Mouse (Mus musculus) kidney, adult 10 weeks (tissue): ENCODE results near the gene St6galnac6. TPM values are rescaled to one million over a fixed set of nuclear protein-coding genes. Genes with fewer than 3 reads are reported as not detected.

Source experiments
- polyA plus RNA-seq: library from polyadenylated mRNA; stranded (reverse); fragments of 350-450 nt; fragmentation: Illumina TruSeq; extraction: RNeasy Lipid Tissue Mini Kit (QIAGEN cat#74804); gene quantifications from one replicate; pipeline ENCODE4 v1.2.3, GENCODE M21; 2014; ENCODE audit warnings: low read depth, low replicate concordance

Gene St6galnac6
- polyA plus RNA-seq = 1.4 TPM

DNA sequence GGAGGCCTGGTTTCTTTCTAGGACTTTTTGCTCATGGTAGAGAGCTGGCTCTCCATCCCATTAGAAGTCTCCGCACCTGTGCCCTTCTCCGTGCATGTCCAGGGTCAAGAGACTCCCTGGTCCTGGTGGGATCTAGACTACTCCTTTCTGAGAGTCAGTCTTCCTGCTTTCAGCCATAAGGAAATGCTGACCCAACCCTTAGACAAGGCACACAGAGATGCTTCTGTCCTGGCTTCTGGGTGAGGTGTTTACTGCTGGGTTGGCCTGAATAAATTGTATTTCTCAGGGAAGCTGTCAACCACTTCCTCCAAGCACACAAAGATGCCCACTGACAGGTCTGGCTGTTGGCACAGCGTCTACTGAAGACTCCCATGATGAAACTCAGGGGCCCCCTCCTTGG, at the start of gene St6galnac6:
TSS of gene St6galnac6 (plus strand) at position 301 of the 400 bp plus-strand sequence.

DNA sequence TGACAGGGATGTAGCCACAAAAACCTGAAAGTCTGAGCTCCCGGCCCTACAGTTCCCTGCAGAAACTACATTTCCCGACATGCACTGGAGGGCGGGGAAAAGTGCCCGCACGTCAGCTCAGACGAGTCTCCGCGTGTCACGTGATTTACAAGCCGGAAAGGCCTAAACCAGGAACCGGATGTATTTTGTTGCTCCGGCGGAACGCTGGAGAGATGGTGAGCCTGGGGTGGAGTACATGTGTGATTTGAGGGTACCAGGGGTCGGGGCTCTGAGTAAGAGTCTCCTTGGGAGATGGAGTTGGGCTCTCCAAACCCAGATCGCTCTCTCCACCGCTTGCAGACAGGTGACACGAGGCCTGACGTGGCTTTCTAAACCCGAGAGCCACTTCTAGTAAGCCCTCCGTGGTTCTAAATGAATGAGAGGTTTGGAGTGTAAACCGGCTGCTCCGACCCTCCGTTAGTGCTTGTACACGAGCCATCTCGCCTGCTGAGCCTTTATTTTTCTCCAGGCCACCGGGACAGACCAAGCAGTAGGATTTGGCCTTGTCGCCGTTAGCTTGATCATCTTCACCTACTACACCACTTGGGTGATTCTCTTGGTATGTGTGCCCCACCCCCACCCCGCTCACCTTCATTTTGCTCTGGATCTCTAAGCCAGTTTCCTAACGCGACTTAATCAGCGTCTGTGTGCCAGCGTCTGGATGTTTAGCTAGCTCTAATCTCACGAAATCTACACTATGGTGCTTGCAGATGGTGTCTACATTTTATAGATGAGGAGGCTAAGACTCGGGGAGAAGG, 28.6 kb upstream of the St6galnac6 start, which contains the start of gene Dpm2:
TSS of gene Dpm2 (plus strand) at position 161 of the 797 bp plus-strand sequence.

DNA sequence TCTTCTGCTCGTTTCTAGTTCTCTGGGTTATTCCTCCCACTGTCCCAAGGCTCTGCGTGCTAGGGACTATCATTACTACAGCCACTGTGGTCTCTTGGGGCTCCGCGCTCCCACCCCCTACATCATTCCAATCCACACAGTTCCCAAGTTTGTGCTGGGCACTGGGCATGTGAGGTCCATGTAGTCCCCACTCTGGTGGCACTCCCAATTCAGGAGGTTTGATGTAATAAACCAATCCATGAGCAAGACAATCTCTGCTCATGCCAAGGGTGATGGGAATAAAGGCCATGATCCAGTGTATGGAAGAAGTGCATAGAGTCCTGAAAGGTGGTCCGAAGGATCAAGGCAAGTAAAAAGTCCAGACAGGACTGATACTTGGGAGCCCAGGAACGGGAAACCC, 25.0 kb upstream of the St6galnac6 start, which contains the start of gene Pip5kl1:
TSS of gene Pip5kl1 (plus strand) at position 301 of the 400 bp plus-strand sequence.

DNA sequence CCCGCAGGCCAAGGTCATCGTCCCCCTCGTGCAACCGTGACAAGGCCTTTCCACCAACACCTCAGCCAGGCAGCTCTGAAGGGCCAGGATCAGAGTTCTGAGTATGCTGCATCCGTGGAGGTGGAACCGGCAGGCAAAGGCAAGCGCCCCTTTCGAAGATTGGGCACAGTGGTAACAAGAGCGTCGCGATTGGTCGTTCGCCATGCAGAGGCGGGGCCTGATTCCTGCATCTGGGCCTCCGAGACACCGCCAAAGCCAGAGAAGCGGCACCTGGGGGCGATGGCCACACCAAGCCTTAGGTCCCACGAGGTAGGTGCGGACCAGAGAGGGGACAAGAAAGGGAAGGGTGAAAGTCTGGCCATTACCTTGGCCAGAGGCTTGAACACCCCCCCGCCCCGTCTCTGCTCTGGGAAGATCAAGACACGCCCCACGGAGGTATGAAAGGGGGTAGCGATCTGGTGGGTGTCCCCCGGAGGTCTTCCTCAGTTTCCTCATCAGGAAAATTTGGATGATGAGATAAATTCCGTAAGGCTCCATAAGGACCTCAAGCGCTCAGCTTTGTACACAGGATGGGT, 23.8 kb upstream of the St6galnac6 start, which contains the start of gene 9430097D07Rik:
TSS of gene 9430097D07Rik (minus strand) at position 99 of the 575 bp plus-strand sequence.

DNA sequence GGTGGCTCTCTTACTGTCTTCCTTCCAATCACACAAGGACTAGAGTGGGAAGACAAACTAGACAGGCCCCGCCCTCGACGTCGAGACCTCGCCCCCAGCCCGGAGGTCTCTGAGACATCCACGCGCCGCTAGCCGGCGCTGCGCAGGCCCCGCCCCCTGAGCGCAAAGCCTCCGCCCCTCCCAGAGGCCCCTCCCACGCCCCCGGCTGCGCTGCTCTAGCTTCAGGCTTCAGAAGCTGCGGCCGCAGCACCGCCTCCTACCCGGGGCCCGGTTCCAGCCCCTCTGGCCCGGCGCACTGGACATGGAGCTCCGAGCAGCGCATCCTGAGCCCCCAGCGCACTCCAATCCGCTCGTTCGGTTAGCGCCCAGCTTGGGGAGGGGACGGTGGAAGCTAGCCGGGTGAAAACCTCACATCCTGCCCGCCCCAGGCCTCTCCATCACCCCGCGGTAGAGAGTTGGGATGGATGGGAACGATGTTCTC, 12.6 kb upstream of the St6galnac6 start, which contains the start of gene St6galnac4:
TSS of gene St6galnac4 (plus strand) at position 225 of the 481 bp plus-strand sequence.

DNA sequence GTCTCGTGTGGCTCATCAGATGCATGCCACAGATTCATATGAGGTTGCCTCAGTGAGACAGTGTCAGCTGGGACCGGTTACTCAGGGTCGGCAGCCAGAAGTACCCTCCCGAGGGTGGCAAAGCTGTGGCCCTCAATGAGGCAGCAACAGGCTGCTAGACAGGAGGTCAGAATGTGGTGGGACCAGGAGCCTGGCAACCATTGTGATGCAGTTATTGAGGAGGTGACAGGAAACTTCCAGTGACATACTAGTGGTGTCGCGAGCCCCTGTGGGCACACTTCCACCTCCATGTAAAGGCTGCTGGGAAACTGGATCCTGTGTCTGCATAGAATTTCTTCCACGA, 22.0 kb downstream of the St6galnac6 start, which contains the start of gene Ak1:
TSS of gene Ak1 (plus strand) at position 242 of the 343 bp plus-strand sequence.

DNA sequence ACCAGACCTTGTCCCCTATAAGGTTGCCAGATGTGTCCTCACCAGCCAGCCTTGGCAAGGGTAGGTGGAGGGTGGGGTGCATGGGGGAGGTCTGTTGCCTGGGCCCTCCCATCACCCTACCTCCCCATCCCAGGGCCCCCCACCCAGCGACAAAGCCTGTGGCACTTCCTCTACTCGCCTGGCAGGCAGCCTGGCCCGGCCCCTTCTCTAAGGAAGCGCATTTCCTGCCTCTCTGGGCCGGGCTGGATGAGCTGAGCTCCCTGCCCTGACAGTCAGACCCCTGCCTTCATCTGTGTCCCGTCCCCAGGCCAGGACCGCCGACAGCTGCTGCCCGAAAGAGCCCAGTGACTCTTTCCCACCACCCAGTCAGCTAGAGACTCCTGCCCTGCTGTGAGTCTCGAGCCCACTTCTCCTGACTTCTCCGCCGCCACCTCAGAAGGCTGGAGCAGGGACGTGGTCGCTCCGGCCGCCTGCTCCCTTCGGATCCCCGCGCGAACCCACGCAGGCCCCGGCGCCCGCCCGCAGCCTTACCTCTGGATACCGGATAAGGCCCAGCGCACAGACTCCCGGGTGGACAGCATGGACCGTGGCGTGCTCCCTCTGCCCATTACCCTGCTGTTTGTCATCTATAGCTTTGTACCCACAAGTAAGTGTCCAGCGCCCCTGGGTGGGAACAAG, 47.0 kb downstream of the St6galnac6 start, which contains the start of gene Eng:
TSS of gene Eng (plus strand) at position 217 of the 678 bp plus-strand sequence.

Other genes with a start within 250 kb of the St6galnac6 start
- 4.2 TPM for gene Ciz1, start 247.4 kb upstream of the St6galnac6 start, polyA plus RNA-seq
- 0.40 TPM for gene Dnm1, start 246.4 kb upstream of the St6galnac6 start, polyA plus RNA-seq
- gene 1110008P14Rik, start 217.8 kb upstream of the St6galnac6 start, polyA plus RNA-seq = 1.6 TPM
- gene Lcn2, start 211.5 kb upstream of the St6galnac6 start, polyA plus RNA-seq = 2.1 TPM
- 1.8 TPM for gene Ptges2, start 203.8 kb upstream of the St6galnac6 start, polyA plus RNA-seq
- 0.85 TPM for gene Naif1, start 149.3 kb upstream of the St6galnac6 start, polyA plus RNA-seq
- 16.5 TPM for gene Slc25a25, start 148.3 kb upstream of the St6galnac6 start, polyA plus RNA-seq
- gene Fam102a, start 64.4 kb upstream of the St6galnac6 start, polyA plus RNA-seq = 8.8 TPM
- 1.7 TPM for gene Dpm2, start 28.9 kb upstream of the St6galnac6 start, polyA plus RNA-seq
- not detected for gene Pip5kl1, start 24.9 kb upstream of the St6galnac6 start, polyA plus RNA-seq
- gene 9430097D07Rik, start 24.0 kb upstream of the St6galnac6 start, polyA plus RNA-seq = not detected
- gene St6galnac4, start 12.6 kb upstream of the St6galnac6 start, polyA plus RNA-seq = 0.49 TPM
- 3.7 TPM for gene Ak1, start 22.0 kb downstream of the St6galnac6 start, polyA plus RNA-seq
- gene Eng, start 46.9 kb downstream of the St6galnac6 start, polyA plus RNA-seq = 6.9 TPM
- gene Fpgs, start 104.4 kb downstream of the St6galnac6 start, polyA plus RNA-seq = 3.5 TPM
- 42.3 TPM for gene Cdk9, start 113.4 kb downstream of the St6galnac6 start, polyA plus RNA-seq
- gene Sh2d3c, start 121.3 kb downstream of the St6galnac6 start, polyA plus RNA-seq = not detected
- gene 6330409D20Rik, start 141.3 kb downstream of the St6galnac6 start, polyA plus RNA-seq = not detected
- gene Tor2a, start 157.5 kb downstream of the St6galnac6 start, polyA plus RNA-seq = 0.85 TPM
- gene Ttc16, start 175.9 kb downstream of the St6galnac6 start, polyA plus RNA-seq = not detected
- 0.53 TPM for gene Ptrh1, start 176.1 kb downstream of the St6galnac6 start, polyA plus RNA-seq
- not detected for gene Cfap157, start 184.7 kb downstream of the St6galnac6 start, polyA plus RNA-seq
- 2.1 TPM for gene Stxbp1, start 247.5 kb downstream of the St6galnac6 start, polyA plus RNA-seq